Mouse (Mus musculus) CH12.LX (cell line): ENCODE data around the gene Lix1. TPM values are rescaled to one million over a fixed set of nuclear protein-coding genes. Genes with fewer than 3 reads are reported as not detected.

Experiments
- DNase-seq: peaks from one replicate; pipeline ENCODE4 v3.0.0-alpha.2; 2013; ENCODE audit errors: extremely low read depth
- H3K27ac ChIP-seq: 2 replicates; pipeline ENCODE4 v1.5.1; 2012; ENCODE audit warnings: low read depth, mild to moderate bottlenecking, control low read depth, moderate library complexity; ENCODE audit not compliant: insufficient read depth
- H3K27me3 ChIP-seq: replicated peaks from 2 replicates; pipeline ENCODE3; 2012; ENCODE audit warnings: inconsistent platforms
- H3K36me3 ChIP-seq, 2 experiments: replicated peaks in 1 of 2; 2 replicates each; pipeline versions ENCODE3 to v1.6.1; 2012; ENCODE audit warnings: inconsistent platforms in 1 of 2, low read length in 1 of 2, mild to moderate bottlenecking in 1 of 2, mixed read lengths in 1 of 2, moderate library complexity in 1 of 2; ENCODE audit not compliant: control insufficient read depth in 1 of 2, insufficient read depth in 1 of 2
- H3K4me1 ChIP-seq, 2 experiments: 2 replicates each; pipeline ENCODE4 v1.6.1; 2012; ENCODE audit warnings: inconsistent platforms in 1 of 2, moderate library complexity in 1 of 2; ENCODE audit not compliant: insufficient read depth in 2 of 2, control insufficient read depth in 1 of 2
- H3K4me2 ChIP-seq: 2 replicates; pipeline ENCODE4 v1.6.1; 2012; ENCODE audit warnings: low read depth, mild to moderate bottlenecking, control low read depth; ENCODE audit not compliant: poor library complexity, insufficient read depth, severe bottlenecking
- H3K4me3 ChIP-seq, 3 experiments: fragments of 150-350 bp in 1 of 3; sonication (generic) in 1 of 3; replicated peaks in 1 of 3; 2 replicates each; pipeline versions ENCODE3 to v1.5.1; 2011 to 2012; ENCODE audit warnings: low read depth in 2 of 3, low read length in 2 of 3, mild to moderate bottlenecking in 2 of 3, moderate library complexity in 2 of 3, control low read depth in 1 of 3, improper control_type of control experiment in 1 of 3, inconsistent platforms in 1 of 3, mixed read lengths in 1 of 3; ENCODE audit not compliant: poor library complexity in 1 of 3
- H3K79me2 ChIP-seq: replicated peaks from 2 replicates; pipeline ENCODE4 v1.6.1; 2012; ENCODE audit warnings: mild to moderate bottlenecking, moderate library complexity; ENCODE audit not compliant: control insufficient read depth, poor library complexity, insufficient read depth, severe bottlenecking; ENCODE audit errors: extremely low read depth
- H3K9ac ChIP-seq: 2 replicates; pipeline ENCODE4 v1.6.1; 2012; ENCODE audit warnings: low read depth, mild to moderate bottlenecking, control low read depth, moderate library complexity; ENCODE audit not compliant: insufficient read depth
- H3K9me3 ChIP-seq: replicated peaks from 2 replicates; pipeline ENCODE3; 2012; ENCODE audit warnings: low read length, inconsistent platforms, mixed read lengths
- BHLHE40 ChIP-seq: IDR thresholded peaks from 2 replicates; pipeline ENCODE4 v1.6.1; 2011; ENCODE audit warnings: mild to moderate bottlenecking, low read depth, low read length, improper control_type of control experiment
- E2F4 ChIP-seq: IDR thresholded peaks from 2 replicates; pipeline ENCODE4 v1.6.1; 2011; ENCODE audit warnings: low read depth, low read length, improper control_type of control experiment; ENCODE audit not compliant: insufficient replicate concordance
- JUND ChIP-seq: conservative IDR thresholded peaks from 2 replicates; pipeline ENCODE4 v1.6.1; 2011; ENCODE audit warnings: low read depth, low read length, improper control_type of control experiment
- MAZ ChIP-seq: IDR thresholded peaks from 2 replicates; pipeline ENCODE4 v1.6.1; 2012; ENCODE audit warnings: low read depth, mild to moderate bottlenecking, inconsistent platforms, low read length, improper control_type of control experiment, moderate library complexity
- MYC ChIP-seq: IDR thresholded peaks from 2 replicates; pipeline ENCODE4 v1.6.1; 2011; ENCODE audit warnings: low read depth, mild to moderate bottlenecking, improper control_type of control experiment, low read length
- PAX5 ChIP-seq: IDR thresholded peaks from 2 replicates; pipeline ENCODE4 v1.6.1; 2012; ENCODE audit warnings: low read length, inconsistent platforms, mixed read lengths
- RAD21 ChIP-seq: IDR thresholded peaks from 2 replicates; pipeline ENCODE4 v1.6.1; 2011; ENCODE audit warnings: low read depth, mild to moderate bottlenecking, low read length, improper control_type of control experiment, moderate library complexity
- TCF12 ChIP-seq: IDR thresholded peaks from 2 replicates; pipeline ENCODE4 v1.6.1; 2014; ENCODE audit warnings: low read depth, mild to moderate bottlenecking, inconsistent platforms, low read length, improper control_type of control experiment
- UBTF ChIP-seq: IDR thresholded peaks from 2 replicates; pipeline ENCODE4 v1.6.1; 2012; ENCODE audit warnings: low read depth, mild to moderate bottlenecking, inconsistent platforms, low read length, improper control_type of control experiment, moderate library complexity
- USF2 ChIP-seq: conservative IDR thresholded peaks from 2 replicates; pipeline ENCODE4 v1.6.1; 2011; ENCODE audit warnings: low read depth, low read length, improper control_type of control experiment
- ZKSCAN1 ChIP-seq: IDR thresholded peaks from 2 replicates; pipeline ENCODE4 v1.6.1; 2012; ENCODE audit warnings: low read depth, inconsistent platforms, low read length, improper control_type of control experiment, borderline replicate concordance
- ZNF384 ChIP-seq: IDR thresholded peaks from 2 replicates; pipeline ENCODE4 v1.6.1; 2012; ENCODE audit warnings: low read depth, low read length, improper control_type of control experiment, inconsistent platforms
- dilution Hi-C: fragments of 300-500 bp; cut with MboI; formaldehyde crosslinking; loops from 2 replicates; pipeline ENCODE4 v1.14.3; 2020; ENCODE audit warnings: low sequenced_read_pairs; ENCODE audit not compliant: extremely low pct_unique_long_range_greater_than_20kb, extremely low pct_ligation_motif_present
- in situ Hi-C: fragments of 300-500 bp; cut with MboI; formaldehyde crosslinking; loops from 3 replicates; pipeline ENCODE4 v1.14.3; 2019; ENCODE audit warnings: low sequenced_read_pairs, low pct_ligation_motif_present, low pct_unique_long_range_greater_than_20kb, mixed read lengths
- polyA plus RNA-seq: library from polyadenylated mRNA; unstranded; fragments of >175 nt; gene quantifications from 2 replicates; pipeline ENCODE4 v1.2.1, GENCODE M21; 2012; ENCODE audit warnings: low read depth; ENCODE audit not compliant: insufficient read length
- total RNA-seq, 2 experiments: library from RNA; depleted of rRNA; stranded (reverse); fragments of 300-350 nt in 1 of 2; fragments of >200 nt in 1 of 2; gene quantifications; 2 replicates each; pipeline ENCODE4 v1.2.3; 2012 to 2014

Lix1 gene
- total and polyA plus RNA-seq, 3 experiments, result 0.49 to 1.4 (median 1.0) TPM

- no peak for TF ChIP-seq MYC
- TF ChIP-seq TCF12, result no peak
- no peak for TF ChIP-seq USF2
- Histone ChIP-seq H3K27me3 (no peaks in the 10 kb centered on the region), H3K9ac (no peak overlapping the region), H3K4me2 (no peak overlapping the region), H3K4me3 (no peak overlapping the region), H3K27ac (no peak overlapping the region), H3K36me3 (peaks cover 0 to 22% of the 10 kb centered on the region in 2 experiments), H3K79me2 (no peaks in the 10 kb centered on the region), H3K9me3 (no peaks in the 10 kb centered on the region), H3K4me1 (0 out of 4 replicates have a peak, but pooled peaks cover 0 to 3% of the 10 kb centered on the region in 2 experiments)
- in situ Hi-C loops (loop anchor here (5.0 to 10.0 kb wide), 2 partner anchors 249 to 346 kb away; no protein-coding TSS in a partner anchor), dilution Hi-C loops (no loop called here)
- DNase-seq, result no peak
Observed at GRCm38 (mm10) chr17:17398664-17399063, 3.8 kb upstream of the Lix1 start.

- no peak for TF ChIP-seq USF2
- TF ChIP-seq RAD21, result no peak
- no peak for TF ChIP-seq BHLHE40
- no peak for TF ChIP-seq ZNF384
- no peaks in the 10 kb centered on the region for H3K27me3 ChIP-seq
- dilution Hi-C loops, result no loop called here
- H3K9me3 ChIP-seq, result no peaks in the 10 kb centered on the region
- no peak overlapping the region for H3K4me2 ChIP-seq
- in situ Hi-C loops, result loop anchor here (25.0 kb wide), 1 partner anchor 134 kb away; no protein-coding TSS in a partner anchor
- no peaks in the 10 kb centered on the region for H3K36me3 ChIP-seq
- DNase-seq, result no peak
- H3K79me2 ChIP-seq, result no peaks in the 10 kb centered on the region
- no peak overlapping the region for H3K27ac ChIP-seq
- peaks cover 0 to 8% of the 10 kb centered on the region in 2 experiments; a peak in 3 of 4 replicates for H3K4me1 ChIP-seq
- no peak overlapping the region for H3K4me3 ChIP-seq
- H3K9ac ChIP-seq, result no peak overlapping the region
Observed at GRCm38 (mm10) chr17:17403038-17403437, 566 bp downstream of the Lix1 start.

GRCm38 (mm10) chr17:17403578-17404112 is 1.2 kb downstream of the Lix1 start:
- Histone ChIP-seq H3K36me3 (no peaks in the 10 kb centered on the region), H3K4me3 (no peak overlapping the region), H3K9me3 (no peaks in the 10 kb centered on the region), H3K9ac (no peak overlapping the region), H3K79me2 (no peaks in the 10 kb centered on the region), H3K4me1 (peaks cover 0 to 8% of the 10 kb centered on the region in 2 experiments; a peak in 3 of 4 replicates), H3K4me2 (no peak overlapping the region), H3K27me3 (no peaks in the 10 kb centered on the region), H3K27ac (no peak overlapping the region)
- dilution Hi-C loops (no loop called here), in situ Hi-C loops (loop anchor here (25.0 kb wide), 1 partner anchor 134 kb away; no protein-coding TSS in a partner anchor)
- TF ChIP-seq UBTF, result no peak
- TF ChIP-seq BHLHE40, result no peak
- TF ChIP-seq E2F4, result no peak
- TF ChIP-seq MAZ, result no peak
- TF ChIP-seq JUND, result no peak
- TF ChIP-seq PAX5, result no peak
- no peak for TF ChIP-seq ZKSCAN1
- DNase-seq, result no peak
